Mouse (Mus musculus): Measurements from ENCODE around the gene Defb41.
"Not testable (repeated sequence)": the region's sequence is repeated elsewhere in the genome, so short reads cannot be mapped to it uniquely, and the experiment has no call there.

Defb41 gene

GRCm38 (mm10) chr1:18265038-18265437, at the start of gene Defb41:
TSS of gene Defb41 (minus strand) at chr1:18265138.
- no peak for DNase-seq

GRCm38 (mm10) chr1:18308474-18308829, 43.5 kb upstream of the Defb41 start:
- no peak for DNase-seq

- DNase-seq: no peak
These were observed 42.9 kb upstream of the Defb41 start for GRCm38 (mm10) chr1:18307545-18308473.

GRCm38 (mm10) chr1:18292515-18292914, 27.6 kb upstream of the Defb41 start:
- DNase-seq: no peak

GRCm38 (mm10) chr1:18288860-18289259, 23.9 kb upstream of the Defb41 start:
- DNase-seq: no peak

DNA sequence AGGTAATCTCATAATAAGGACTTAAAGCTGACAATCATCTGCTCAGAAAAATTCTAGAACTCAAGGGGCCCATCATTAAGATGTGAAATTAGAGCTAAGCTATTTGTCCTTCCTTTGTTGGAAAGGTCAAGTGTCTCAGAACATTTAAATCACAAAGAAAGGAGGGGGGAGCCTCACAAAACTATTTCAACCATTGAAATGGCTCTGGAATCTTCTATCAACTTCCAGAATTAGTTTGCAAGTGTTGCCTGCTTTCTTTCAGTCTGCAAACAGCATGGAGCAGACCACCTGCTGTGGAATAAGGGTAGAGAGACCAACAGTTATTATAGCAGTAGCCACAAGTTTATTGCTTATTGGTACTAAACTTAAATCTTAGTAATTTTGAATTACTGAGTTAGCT, 22.4 kb upstream of the Defb41 start:
- no peak for DNase-seq

DNA sequence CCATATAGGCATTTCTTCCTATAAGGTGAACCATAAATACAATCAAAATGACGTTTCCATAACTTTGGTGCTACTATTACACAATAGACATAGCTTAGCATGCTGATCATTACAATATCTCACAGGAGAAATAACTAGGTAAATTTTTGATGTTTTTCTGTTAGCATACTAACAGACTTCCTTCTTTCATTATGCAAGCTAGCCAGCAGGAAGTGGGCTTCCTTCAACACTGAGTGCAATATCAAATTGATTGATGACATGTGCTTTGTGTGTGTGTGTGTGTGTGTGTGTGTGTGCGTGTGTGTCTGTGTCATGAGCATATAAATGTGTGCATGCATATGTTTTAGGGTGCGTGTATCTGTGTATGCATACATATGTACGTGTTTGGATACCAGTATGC, 6.2 kb upstream of the Defb41 start:
- no peak for DNase-seq

DNA sequence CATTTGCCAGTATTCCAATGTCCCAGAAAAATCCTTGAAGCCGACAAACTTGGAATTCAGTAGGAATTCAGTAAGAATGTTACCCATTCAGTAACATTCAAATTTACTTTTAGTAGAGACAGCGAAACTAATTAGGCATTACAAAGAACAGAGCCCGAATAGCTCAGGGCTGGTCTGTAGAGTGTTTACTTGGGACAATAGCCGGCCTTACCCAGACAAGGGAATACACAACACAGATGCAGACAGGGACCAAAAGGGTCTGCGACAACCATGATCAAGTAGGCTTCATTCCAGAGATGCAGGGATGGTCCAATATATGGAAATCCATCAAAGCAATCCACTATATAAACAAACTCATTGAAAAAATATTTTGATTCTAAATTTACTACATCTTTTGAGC, 3.9 kb upstream of the Defb41 start:
- DNase-seq: no peak

DNA sequence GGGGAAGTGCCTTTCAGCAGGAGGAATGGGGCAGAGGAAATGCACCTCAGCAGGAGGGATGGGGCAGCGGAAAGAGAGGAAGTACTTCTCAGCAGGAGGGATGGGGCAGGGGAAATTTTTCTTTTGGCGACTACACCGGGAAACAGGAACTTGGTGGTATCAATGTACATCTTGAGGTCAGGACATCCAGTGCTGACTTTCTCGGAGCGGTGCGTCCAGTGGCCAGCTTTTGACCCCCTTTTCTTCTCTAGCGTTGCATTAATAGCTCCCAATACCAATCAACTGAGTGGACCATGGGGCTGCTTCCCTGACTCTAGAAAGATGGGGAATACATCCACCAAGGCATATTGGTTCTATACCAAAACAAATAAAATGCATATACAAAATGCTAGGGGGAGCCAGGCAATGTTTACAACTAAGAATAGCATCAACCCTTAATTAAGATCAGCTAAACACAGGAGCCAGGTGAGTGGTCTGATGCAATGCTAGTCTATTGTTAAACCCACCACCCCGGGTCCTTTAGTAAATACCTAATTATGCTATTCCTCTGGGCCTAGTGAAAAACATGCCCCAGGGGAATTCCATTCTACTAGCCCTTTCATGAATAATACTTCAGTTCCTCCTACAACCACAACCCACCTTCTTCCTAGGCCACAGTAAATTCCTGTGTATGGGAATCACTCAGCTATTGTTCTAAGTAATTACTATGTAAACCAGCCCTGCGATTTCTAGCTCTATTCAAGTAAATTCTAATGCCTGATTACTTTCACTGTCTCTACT, 18.9 kb downstream of the Defb41 start:
- not testable (repeated sequence) for DNase-seq

DNA sequence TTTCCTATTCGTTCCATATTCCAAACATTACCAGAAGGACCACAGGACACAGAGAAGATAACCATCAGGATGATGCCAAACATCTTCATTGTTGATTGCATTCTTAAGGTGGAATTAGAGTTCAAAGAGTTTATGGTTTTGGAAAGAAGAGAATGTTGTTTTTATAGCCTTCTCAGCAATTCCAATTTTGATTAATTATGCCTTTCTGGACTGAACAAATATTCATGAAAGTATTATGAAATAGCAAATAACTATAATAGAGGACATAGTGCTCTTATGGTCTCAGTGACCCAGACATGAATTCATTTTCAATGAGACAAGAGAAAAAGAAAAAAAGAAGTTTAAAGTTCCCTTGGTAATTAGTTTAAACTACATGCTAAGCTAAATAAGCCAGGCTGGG, 27.6 kb downstream of the Defb41 start, which contains the start of gene Defb18:
Gene Defb18, minus strand, starts transcription at position 101 of the 400 bp plus-strand sequence.
- no peak for DNase-seq

DNA sequence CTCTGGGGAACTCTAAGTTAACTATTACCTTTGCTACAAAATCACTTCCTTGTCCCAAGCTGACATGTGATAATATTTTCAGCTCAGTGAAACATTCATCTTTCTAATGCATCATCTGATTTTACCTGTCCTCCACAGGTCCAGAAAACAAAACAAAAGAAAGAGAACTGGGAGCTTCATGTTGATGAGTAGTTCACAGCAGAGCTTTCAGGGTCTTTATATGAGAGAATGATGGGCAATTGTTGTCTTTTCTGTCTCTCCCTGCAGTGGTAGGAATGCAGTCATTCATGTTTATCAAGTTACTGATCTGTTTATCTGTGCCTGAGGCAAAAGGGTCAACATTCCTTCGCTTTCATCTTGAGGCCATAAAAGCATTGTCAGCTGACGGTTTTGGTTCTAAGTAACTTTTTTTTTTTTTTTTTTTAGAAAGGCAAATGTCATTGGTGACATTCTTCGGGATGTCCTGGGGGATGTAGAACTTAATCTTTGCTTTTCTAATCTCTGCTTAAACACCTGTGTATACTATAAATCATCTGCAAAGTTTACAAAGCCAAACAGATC, 41.5 kb downstream of the Defb41 start:
- DNase-seq: no peak

Measured in lung, postnatal 10 days (tissue).